Mouse (Mus musculus) liver, adult 2 months (tissue): Measurements from ENCODE around the gene Gm11554. TPM values are rescaled to one million over a fixed set of nuclear protein-coding genes. Genes with fewer than 3 reads are reported as not detected.
"Not testable (repeated sequence)": the region's sequence is repeated elsewhere in the genome, so short reads cannot be mapped to it uniquely, and the experiment has no call there.

Experiments
- DNase-seq: peaks from one replicate; pipeline ENCODE4 v3.0.0-alpha.2; 2011; ENCODE audit warnings: low read depth, low spot score; ENCODE audit errors: extremely low read depth
- H3K27ac ChIP-seq: fragments of 200-500 bp; replicated peaks from 2 replicates; pipeline ENCODE4 v1.5.1; 2012; ENCODE audit warnings: low read depth, mild to moderate bottlenecking, control low read depth, inconsistent platforms, low read length; ENCODE audit not compliant: insufficient read depth
- H3K27me3 ChIP-seq: fragments of 200-500 bp; 2 replicates; pipeline ENCODE4 v1.6.1; 2012; ENCODE audit warnings: mild to moderate bottlenecking, moderate library complexity, low read length, inconsistent platforms; ENCODE audit not compliant: control insufficient read depth, insufficient read depth
- H3K36me3 ChIP-seq: fragments of 200-500 bp; 2 replicates; pipeline ENCODE4 v1.6.1; 2012; ENCODE audit warnings: low read length, inconsistent platforms; ENCODE audit not compliant: control insufficient read depth, insufficient read depth
- H3K4me1 ChIP-seq: fragments of 200-500 bp; 2 replicates; pipeline ENCODE4 v1.6.1; 2011; ENCODE audit warnings: low read length; ENCODE audit not compliant: control insufficient read depth, insufficient read depth
- H3K4me3 ChIP-seq: fragments of 200-500 bp; 2 replicates; pipeline ENCODE4 v1.5.1; 2011; ENCODE audit warnings: low read depth, mild to moderate bottlenecking, control low read depth, low read length, moderate library complexity; ENCODE audit not compliant: insufficient read depth
- H3K79me2 ChIP-seq: fragments of 200-500 bp; 2 replicates; pipeline ENCODE4 v1.6.1; 2012; ENCODE audit warnings: inconsistent platforms, mild to moderate bottlenecking, low read length, moderate library complexity; ENCODE audit not compliant: control insufficient read depth, insufficient read depth
- H3K9ac ChIP-seq: fragments of 200-500 bp; 2 replicates; pipeline ENCODE4 v1.6.1; 2012; ENCODE audit warnings: low read depth, mild to moderate bottlenecking, control low read depth, inconsistent platforms, low read length
- CTCF ChIP-seq: fragments of 200-500 bp; IDR thresholded peaks from 2 replicates; pipeline ENCODE4 v1.5.1; 2011; ENCODE audit warnings: low read depth, low read length, control low read depth
- POLR2A ChIP-seq: fragments of 200-500 bp; IDR thresholded peaks from 2 replicates; pipeline ENCODE4 v1.6.1; 2011; ENCODE audit warnings: low read length, control low read depth; ENCODE audit not compliant: insufficient read depth; ENCODE audit errors: extremely low read depth
- WGBS: fragments of 180-500 bp; shearing (Covaris S2); methylation state at CpG from one replicate; pipeline ENCODE4 v1.1.7; 2018; 5-methylcytosine and 5-hydroxymethylcytosine counted together
- polyA plus RNA-seq: library from polyadenylated mRNA; depleted of rRNA; stranded (reverse); fragments of >200 nt; gene quantifications from 2 replicates; pipeline ENCODE4 v1.2.3, GENCODE M21; 2012; rRNA removed
- total RNA-seq: library from RNA; depleted of rRNA; stranded (reverse); fragments of >200 nt; gene quantifications from 2 replicates; pipeline ENCODE4 v1.2.3, GENCODE M21; 2014; rRNA removed

The Gm11554 gene
- total RNA-seq = not detected in 2 replicates
- not detected in 2 replicates for polyA plus RNA-seq

DNA sequence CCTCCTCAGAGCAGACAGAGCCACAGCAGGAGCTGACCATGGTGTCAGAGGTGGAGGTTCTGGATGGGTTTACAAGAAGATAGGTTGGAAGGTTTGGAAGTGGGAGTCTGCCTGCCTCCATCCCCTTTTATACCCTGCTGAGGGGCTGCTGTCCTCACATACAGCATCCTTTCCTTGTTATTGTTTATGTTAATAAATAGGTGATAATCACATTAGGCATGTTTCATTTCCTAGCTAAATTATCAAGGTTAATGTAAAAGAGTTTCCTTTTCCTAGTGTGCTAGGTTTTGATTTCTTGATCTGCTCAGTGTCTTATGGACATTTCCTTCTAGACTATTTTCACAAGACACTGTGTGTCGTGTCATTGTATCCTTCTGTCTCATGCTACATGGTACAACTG lies at the start of gene Gm11554:
TSS of gene Gm11554 (minus strand) at position 101 of the 400 bp plus-strand sequence.
- H3K27ac ChIP-seq, H3K36me3 ChIP-seq, H3K9ac ChIP-seq, H3K79me2 ChIP-seq, H3K4me1 ChIP-seq, DNase-seq, H3K4me3 ChIP-seq, H3K27me3 ChIP-seq: not testable (repeated sequence)
- no CpG with 5 or more reads among the region's 1 CpGs for WGBS

DNA sequence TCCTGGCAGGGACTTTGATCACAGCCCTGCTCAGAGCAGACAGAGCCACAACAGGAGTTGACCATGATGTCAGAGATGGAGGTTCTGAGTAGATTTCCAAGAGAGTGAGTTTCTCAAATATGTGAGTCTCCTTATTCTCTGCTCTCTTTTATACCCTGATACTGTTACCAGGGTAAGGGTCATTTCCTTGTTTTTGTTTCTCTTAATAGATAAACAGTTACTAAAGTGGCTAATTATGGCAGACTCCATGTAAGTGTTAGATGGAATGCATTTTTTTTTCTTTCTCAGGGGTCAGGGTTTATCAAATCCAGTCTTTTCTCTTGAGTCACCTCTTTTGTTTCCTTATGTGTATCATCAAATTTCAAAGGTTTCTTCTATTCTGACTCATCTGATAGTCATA lies 47.3 kb upstream of the Gm11554 start, which contains the start of gene Krtap4-16:
TSS of gene Krtap4-16 (minus strand) at position 101 of the 400 bp plus-strand sequence.
- H3K4me1 ChIP-seq = no peaks in the 10 kb centered on the region
- no peaks in the 10 kb centered on the region for H3K36me3 ChIP-seq
- H3K27me3 ChIP-seq = 0 out of 2 replicates have a peak, but pooled peaks cover 2% of the 10 kb centered on the region
- no peak within 1 kb of the TSS for H3K4me3 ChIP-seq
- no peak for TF ChIP-seq CTCF
- TF ChIP-seq POLR2A = no peak
- H3K9ac ChIP-seq = no peak within 1 kb of the TSS
- H3K27ac ChIP-seq = no peak within 1 kb of the TSS
- DNase-seq = no peak
- no peaks in the 10 kb centered on the region for H3K79me2 ChIP-seq

DNA sequence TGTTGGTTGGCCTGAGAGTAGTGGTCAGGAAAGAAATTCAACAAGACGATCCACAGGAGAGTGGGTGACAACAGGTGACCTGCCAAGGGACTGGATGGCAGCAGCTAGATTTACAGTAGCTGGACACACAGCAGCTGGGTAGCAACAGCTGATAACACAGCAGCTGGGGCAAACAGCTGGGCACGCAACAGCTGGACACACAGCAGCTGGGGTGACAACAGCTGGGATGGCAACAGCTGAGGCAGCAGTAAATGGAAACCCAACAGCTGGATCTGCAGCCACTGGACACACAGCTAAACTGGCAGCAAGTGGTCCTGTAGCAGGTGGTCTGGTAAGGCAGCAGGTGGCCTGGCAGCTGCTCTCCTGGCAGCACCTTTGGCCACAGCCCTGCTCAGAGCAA lies 42.5 kb upstream of the Gm11554 start:
- 86% methylated on average over 2 of the region's 2 CpGs for WGBS
- Histone ChIP-seq H3K4me3 (no peak overlapping the region), H3K36me3 (no peaks in the 10 kb centered on the region), H3K79me2 (no peaks in the 10 kb centered on the region), H3K9ac (no peak overlapping the region), H3K27me3 (no peaks in the 10 kb centered on the region), H3K4me1 (no peaks in the 10 kb centered on the region), H3K27ac (no peak overlapping the region)
- DNase-seq = no peak
- no peak for TF ChIP-seq CTCF
- no peak for TF ChIP-seq POLR2A

DNA sequence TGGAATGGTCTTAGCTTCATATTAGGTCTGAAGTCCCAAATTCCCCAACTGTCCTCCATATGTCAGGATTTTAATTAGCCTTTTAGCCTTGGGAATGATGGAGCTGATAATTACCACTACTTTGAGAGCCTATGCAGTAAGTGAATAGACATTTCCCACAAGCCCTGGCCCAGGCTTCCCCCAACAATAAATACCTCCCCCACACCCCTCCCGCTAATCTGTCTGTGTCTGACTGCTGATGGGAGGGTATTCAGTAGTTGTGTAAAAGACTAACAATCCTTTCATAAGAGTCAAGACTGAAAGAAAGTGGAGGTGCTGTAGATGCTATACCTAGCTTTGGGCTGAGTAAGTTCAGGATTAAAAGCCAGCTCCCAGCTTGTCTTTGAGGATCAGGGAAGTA lies 37.9 kb upstream of the Gm11554 start:
- no peaks in the 10 kb centered on the region for H3K79me2 ChIP-seq
- no peak overlapping the region for H3K27ac ChIP-seq
- 91% methylated on average over 1 of the region's 1 CpGs for WGBS
- no peaks in the 10 kb centered on the region for H3K36me3 ChIP-seq
- no peaks in the 10 kb centered on the region for H3K27me3 ChIP-seq
- no peaks in the 10 kb centered on the region for H3K4me1 ChIP-seq
- TF ChIP-seq CTCF (no peak), POLR2A (no peak)
- no peak for DNase-seq
- no peak overlapping the region for H3K4me3 ChIP-seq
- no peak overlapping the region for H3K9ac ChIP-seq

DNA sequence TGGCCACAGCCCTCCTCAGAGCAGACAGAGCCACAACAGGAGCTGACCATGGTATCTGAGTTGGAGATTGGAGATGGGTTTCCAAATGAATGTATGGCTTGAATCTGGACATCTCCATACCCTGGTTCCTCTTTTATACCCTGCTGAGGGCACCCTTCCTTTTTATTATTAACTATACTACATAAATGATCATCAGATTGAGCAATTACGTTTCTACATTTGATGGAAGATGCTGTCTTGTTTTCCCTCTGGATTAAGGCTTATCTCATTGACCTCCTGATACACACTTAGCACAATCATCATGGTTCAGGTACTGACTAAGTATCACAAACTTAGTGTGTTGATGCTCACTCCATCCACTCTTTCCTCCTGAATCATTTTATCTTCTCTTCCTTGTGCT lies 33.7 kb upstream of the Gm11554 start, which contains the start of gene 2300003K06Rik:
TSS of gene 2300003K06Rik (minus strand) at position 101 of the 400 bp plus-strand sequence.
- H3K79me2 ChIP-seq = no peaks in the 10 kb centered on the region

DNA sequence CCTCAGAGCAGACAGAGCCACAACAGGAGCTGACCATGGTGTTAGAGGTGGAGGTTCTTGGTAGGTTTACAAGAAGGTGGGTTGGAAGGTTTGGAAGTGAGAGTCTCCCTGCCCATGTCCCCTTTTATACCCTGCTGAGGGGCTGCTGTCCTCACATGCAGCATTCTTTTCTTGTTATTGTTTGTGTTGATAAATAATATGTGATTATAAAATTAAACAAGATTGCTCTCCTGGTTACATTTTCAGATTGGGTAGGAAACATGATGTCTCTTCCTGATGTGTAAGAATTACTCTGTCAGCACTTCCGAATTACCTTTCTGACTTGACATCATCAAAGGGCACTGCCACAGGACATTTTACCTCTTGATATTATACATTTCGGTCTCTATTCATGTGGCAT lies 11.3 kb upstream of the Gm11554 start, which contains the start of gene Gm11564:
TSS of gene Gm11564 (minus strand) at position 101 of the 400 bp plus-strand sequence.
- not testable (repeated sequence) for H3K27me3 ChIP-seq, H3K9ac ChIP-seq, H3K79me2 ChIP-seq, H3K4me1 ChIP-seq, H3K4me3 ChIP-seq, H3K36me3 ChIP-seq, DNase-seq, H3K27ac ChIP-seq
- WGBS = 83% methylated on average over 2 of the region's 2 CpGs

More for the DNA sequence above, 33.7 kb upstream of the Gm11554 start, which contains the start of gene 2300003K06Rik:
- 74% methylated on average over 1 of the region's 1 CpGs for WGBS
- Histone ChIP-seq H3K4me1 (no peaks in the 10 kb centered on the region), H3K9ac (no peak within 1 kb of the TSS), H3K36me3 (no peaks in the 10 kb centered on the region), H3K27ac (no peak within 1 kb of the TSS), H3K27me3 (no peaks in the 10 kb centered on the region), H3K4me3 (no peak within 1 kb of the TSS)
- DNase-seq = no peak
- TF ChIP-seq POLR2A (no peak), CTCF (no peak)

DNA sequence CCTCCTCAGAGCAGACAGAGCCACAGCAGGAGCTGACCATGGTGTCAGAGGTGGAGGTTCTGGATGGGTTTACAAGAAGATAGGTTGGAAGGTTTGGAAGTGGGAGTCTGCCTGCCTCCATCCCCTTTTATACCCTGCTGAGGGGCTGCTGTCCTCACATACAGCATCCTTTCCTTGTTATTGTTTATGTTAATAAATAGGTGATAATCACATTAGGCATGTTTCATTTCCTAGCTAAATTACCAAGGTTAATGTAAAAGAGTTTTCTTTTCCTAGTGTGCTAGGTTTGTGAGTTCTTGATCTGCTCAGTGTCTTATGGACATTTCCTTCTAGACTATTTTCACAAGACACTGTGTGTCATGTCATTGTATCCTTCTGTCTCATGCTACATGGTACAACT lies 5.5 kb upstream of the Gm11554 start, which contains the start of gene Krtap4-13:
TSS of gene Krtap4-13 (minus strand) at position 101 of the 400 bp plus-strand sequence.
- H3K9ac ChIP-seq, H3K27me3 ChIP-seq, H3K27ac ChIP-seq, DNase-seq, H3K36me3 ChIP-seq, H3K4me1 ChIP-seq, H3K79me2 ChIP-seq, H3K4me3 ChIP-seq: not testable (repeated sequence)

DNA sequence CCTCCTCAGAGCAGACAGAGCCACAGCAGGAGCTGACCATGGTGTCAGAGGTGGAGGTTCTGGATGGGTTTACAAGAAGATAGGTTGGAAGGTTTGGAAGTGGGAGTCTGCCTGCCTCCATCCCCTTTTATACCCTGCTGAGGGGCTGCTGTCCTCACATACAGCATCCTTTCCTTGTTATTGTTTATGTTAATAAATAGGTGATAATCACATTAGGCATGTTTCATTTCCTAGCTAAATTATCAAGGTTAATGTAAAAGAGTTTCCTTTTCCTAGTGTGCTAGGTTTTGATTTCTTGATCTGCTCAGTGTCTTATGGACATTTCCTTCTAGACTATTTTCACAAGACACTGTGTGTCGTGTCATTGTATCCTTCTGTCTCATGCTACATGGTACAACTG lies 5.4 kb downstream of the Gm11554 start, which contains the start of gene Gm11569:
TSS of gene Gm11569 (minus strand) at position 101 of the 400 bp plus-strand sequence.
- no CpG with 5 or more reads among the region's 1 CpGs for WGBS
- H3K79me2 ChIP-seq, H3K4me3 ChIP-seq, H3K27ac ChIP-seq, H3K36me3 ChIP-seq, H3K4me1 ChIP-seq, H3K27me3 ChIP-seq, DNase-seq, H3K9ac ChIP-seq: not testable (repeated sequence)
